Mouse (Mus musculus) ES-E14 (cell line): Measurements from ENCODE around the gene Efna4. TPM values are rescaled to one million over a fixed set of nuclear protein-coding genes. Genes with fewer than 3 reads are reported as not detected.

ENCODE experiments used
- DNase-seq: peaks from one replicate; pipeline ENCODE4 v3.0.0-alpha.2; 2013; ENCODE audit warnings: low read depth, low spot score
- H3K27ac ChIP-seq: 2 replicates; pipeline ENCODE4 v1.5.1; 2012; ENCODE audit warnings: low read depth, mild to moderate bottlenecking, low read length, moderate library complexity, mixed read lengths; ENCODE audit not compliant: poor library complexity, insufficient read depth, severe bottlenecking
- H3K36me3 ChIP-seq: 2 replicates; pipeline ENCODE4 v1.6.1; 2012; ENCODE audit warnings: mild to moderate bottlenecking, low read length, moderate library complexity, mixed read lengths; ENCODE audit not compliant: control insufficient read depth, poor library complexity, insufficient read depth, severe bottlenecking
- H3K4me1 ChIP-seq, 2 experiments: fragments of 150-350 bp in 1 of 2; sonication (generic) in 1 of 2; 2 replicates each; pipeline ENCODE4 v1.6.1; 2012; ENCODE audit warnings: low read length in 2 of 2, mild to moderate bottlenecking in 1 of 2, mixed read lengths in 1 of 2; ENCODE audit not compliant: control insufficient read depth in 2 of 2, insufficient read depth in 2 of 2, poor library complexity in 1 of 2
- H3K4me3 ChIP-seq, 2 experiments: fragments of 150-350 bp in 1 of 2; sonication (generic) in 1 of 2; 2 replicates each; pipeline ENCODE4 v1.5.1; 2012; ENCODE audit warnings: low read length in 2 of 2, low read depth in 1 of 2, mild to moderate bottlenecking in 1 of 2, mixed read lengths in 1 of 2; ENCODE audit not compliant: insufficient read depth in 1 of 2, poor library complexity in 1 of 2, severe bottlenecking in 1 of 2
- H3K9ac ChIP-seq: 2 replicates; pipeline ENCODE4 v1.6.1; 2012; ENCODE audit warnings: low read depth, mild to moderate bottlenecking, low read length, mixed read lengths; ENCODE audit not compliant: poor library complexity, insufficient read depth, severe bottlenecking
- H3K9me3 ChIP-seq: fragments of 150-350 bp; sonication (generic); 2 replicates; pipeline ENCODE4 v1.6.1; 2012; ENCODE audit warnings: low read depth, mild to moderate bottlenecking, low read length; ENCODE audit not compliant: control insufficient read depth, insufficient read depth
- CHD2 ChIP-seq: IDR thresholded peaks from 2 replicates; pipeline ENCODE4 v1.6.1; 2014; ENCODE audit warnings: mild to moderate bottlenecking, low read depth, low read length, inconsistent platforms
- HCFC1 ChIP-seq: IDR thresholded peaks from 2 replicates; pipeline ENCODE4 v1.6.1; 2012; ENCODE audit warnings: low read length, inconsistent platforms, borderline replicate concordance; ENCODE audit not compliant: insufficient read depth
- MAFK ChIP-seq: IDR thresholded peaks from 2 replicates; pipeline ENCODE4 v1.6.1; 2014; ENCODE audit warnings: mild to moderate bottlenecking, low read depth, low read length, inconsistent platforms; ENCODE audit not compliant: insufficient read depth
- ZC3H11A ChIP-seq: IDR thresholded peaks from 2 replicates; pipeline ENCODE4 v1.6.1; 2012; ENCODE audit warnings: low read depth, mild to moderate bottlenecking, inconsistent platforms, low read length, borderline replicate concordance
- ZNF384 ChIP-seq: IDR thresholded peaks from 2 replicates; pipeline ENCODE4 v1.6.1; 2012; ENCODE audit warnings: low read depth, low read length, inconsistent platforms
- in situ Hi-C, 2 experiments: fragments of 600-800 bp; cut with MboI; formaldehyde crosslinking; loops; one replicate each; pipeline ENCODE4 v1.15.1; 2025; ENCODE audit warnings: low sequenced_read_pairs in 2 of 2, inconsistent platforms in 1 of 2; ENCODE audit not compliant: unreplicated experiment in 2 of 2
- total RNA-seq: library from RNA; depleted of rRNA; stranded (reverse); fragments of 300-350 nt; gene quantifications from 2 replicates; pipeline ENCODE4 v1.2.3, GENCODE M21; 2012

Efna4 gene
- total RNA-seq, 1 experiment, result 24.0 TPM

GRCm38 (mm10) chr3:89327371-89327870 is 10.4 kb downstream of the Efna4 start:
- peak overlapping the region; percentile 14; the same call in 1 of the 2 replicates for H3K27ac ChIP-seq
- TF ChIP-seq ZNF384, result no peak
- no peak for TF ChIP-seq HCFC1
- no peak for TF ChIP-seq MAFK
- no peak for TF ChIP-seq CHD2
- no peak for TF ChIP-seq ZC3H11A
- in situ Hi-C loops, result no loop called here
- 0 out of 4 replicates have a peak overlapping the region, but pooled peaks of 1 of the 2 experiments have one; percentile 14 for H3K4me3 ChIP-seq
- H3K9me3 ChIP-seq, result no peaks in the 10 kb centered on the region
- peak overlapping the region; percentile 17; the same call in 1 of the 2 replicates for H3K9ac ChIP-seq
- DNase-seq, result no peak
- H3K36me3 ChIP-seq, result no peaks in the 10 kb centered on the region
- H3K4me1 ChIP-seq, result peaks cover 4 to 36% of the 10 kb centered on the region in 2 experiments; a peak in 3 of 4 replicates

GRCm38 (mm10) chr3:89325882-89326281 is 11.9 kb downstream of the Efna4 start:
- Histone ChIP-seq H3K9me3 (no peaks in the 10 kb centered on the region), H3K27ac (no peak overlapping the region), H3K36me3 (no peaks in the 10 kb centered on the region), H3K9ac (no peak overlapping the region), H3K4me1 (peaks cover 0 to 28% of the 10 kb centered on the region in 2 experiments; a peak in 2 of 4 replicates), H3K4me3 (no peak overlapping the region)
- in situ Hi-C loops, result no loop called here
- DNase-seq, result no peak
- TF ChIP-seq ZC3H11A (no peak), MAFK (no peak), CHD2 (no peak), HCFC1 (no peak), ZNF384 (no peak)

DNA sequence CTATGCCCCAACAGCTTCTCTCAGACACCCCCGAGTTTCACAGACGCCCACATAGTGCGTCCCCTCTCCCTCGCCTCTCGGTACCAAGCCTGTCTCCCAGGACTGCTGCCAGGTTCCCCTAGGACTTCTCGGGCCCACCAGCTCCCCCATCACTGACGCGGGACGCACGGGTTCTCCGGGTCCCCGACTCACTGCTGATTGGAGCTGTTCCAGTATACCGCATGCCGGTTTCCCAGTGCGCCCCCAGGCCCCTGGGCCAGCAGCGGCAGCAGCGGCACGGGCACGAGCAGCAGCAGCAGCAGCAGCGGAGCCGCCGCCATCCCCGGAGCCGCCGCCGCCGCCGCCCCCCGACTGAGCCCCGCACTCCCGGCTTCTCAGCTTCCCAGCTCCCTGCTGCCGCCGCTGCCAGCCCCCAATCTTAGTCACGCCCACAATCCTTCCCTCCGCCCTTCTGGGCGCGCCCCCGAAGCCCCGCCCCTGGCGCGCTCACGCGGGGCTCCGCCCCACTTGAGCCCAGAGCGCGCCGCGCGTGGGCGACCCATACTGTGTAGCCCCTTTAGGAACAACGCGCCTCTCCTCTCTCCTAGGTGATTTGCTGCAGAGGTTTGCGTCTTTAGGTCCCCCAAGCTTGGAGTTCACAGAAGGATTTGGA is 15.2 kb downstream of the Efna4 start, which contains the start of gene Efna3:
Efna3 (minus strand) TSS at position 452 of the 652 bp plus-strand sequence.
- TF ChIP-seq ZNF384 (no peak), MAFK (no peak), CHD2 (no peak), ZC3H11A (no peak), HCFC1 (no peak)
- DNase-seq, result no peak
- Histone ChIP-seq H3K9me3 (no peaks in the 10 kb centered on the region), H3K36me3 (no peaks in the 10 kb centered on the region), H3K27ac (no peak within 1 kb of the TSS), H3K4me1 (peaks cover 0 to 15% of the 10 kb centered on the region in 2 experiments; a peak in 2 of 4 replicates), H3K9ac (peak within 1 kb of the TSS; percentile 54), H3K4me3 (peak within 1 kb of the TSS; percentile 64 to 76)
- in situ Hi-C loops, result no loop called here

- Histone ChIP-seq H3K9me3 (no peaks in the 10 kb centered on the region), H3K36me3 (no peaks in the 10 kb centered on the region), H3K27ac (no peak overlapping the region), H3K4me3 (peak overlapping the region; percentile 64 to 76), H3K9ac (peak overlapping the region; percentile 54), H3K4me1 (peaks cover 0 to 16% of the 10 kb centered on the region in 2 experiments; a peak in 1 of 4 replicates)
- in situ Hi-C loops, result no loop called here
- TF ChIP-seq ZNF384 (no peak), ZC3H11A (no peak), CHD2 (no peak), HCFC1 (no peak), MAFK (no peak)
- no peak for DNase-seq
These were observed 15.7 kb downstream of the Efna4 start for GRCm38 (mm10) chr3:89322131-89322500.
